Mouse (Mus musculus) myocyte (in vitro differentiated cells): ENCODE data around the gene Sytl3.

Experiments
- E2F4 ChIP-seq: IDR thresholded peaks from one replicate; pipeline ENCODE4 v1.6.1; 2011; ENCODE audit warnings: mild to moderate bottlenecking, control low read depth, moderate library complexity; ENCODE audit not compliant: insufficient read depth
- MAX ChIP-seq: IDR thresholded peaks from one replicate; pipeline ENCODE4 v1.6.1; 2011; ENCODE audit warnings: low read depth, mild to moderate bottlenecking, control low read depth
- POLR2A ChIP-seq: IDR thresholded peaks from one replicate; pipeline ENCODE4 v1.6.1; 2011; ENCODE audit warnings: low read depth, mild to moderate bottlenecking, control low read depth, moderate library complexity; ENCODE audit not compliant: insufficient read length
- POLR2AphosphoS2 ChIP-seq: IDR thresholded peaks from one replicate; pipeline ENCODE4 v1.6.1; 2011; ENCODE audit warnings: low read depth, control low read depth; ENCODE audit not compliant: insufficient read length
- REST ChIP-seq: IDR thresholded peaks from one replicate; pipeline ENCODE4 v1.6.1; 2011; ENCODE audit warnings: mild to moderate bottlenecking, control low read depth, moderate library complexity; ENCODE audit not compliant: insufficient read depth, insufficient read length
- TCF12 ChIP-seq: IDR thresholded peaks from one replicate; pipeline ENCODE4 v1.6.1; 2011; ENCODE audit warnings: mild to moderate bottlenecking, control low read depth; ENCODE audit not compliant: poor library complexity, insufficient read depth, severe bottlenecking

GRCm38 (mm10) chr17:6748779-6749464 lies 90.0 kb downstream of the Sytl3 start:
- TF ChIP-seq POLR2A (no peak), E2F4 (no peak), REST (no peak), POLR2AphosphoS2 (no peak), MAX (no peak), TCF12 (no peak)
